Mouse (Mus musculus) CD4-positive helper T cell, adult 2 months (primary cell): ENCODE measurements around the gene Casd1.
"Not testable (repeated sequence)": the region's sequence is repeated elsewhere in the genome, so short reads cannot be mapped to it uniquely, and the experiment has no call there.

Source experiments
- DNase-seq: peaks from one replicate; pipeline ENCODE4 v3.0.0-alpha.2; 2012; ENCODE audit warnings: low read depth, missing footprints, low spot score

The Casd1 gene

DNA sequence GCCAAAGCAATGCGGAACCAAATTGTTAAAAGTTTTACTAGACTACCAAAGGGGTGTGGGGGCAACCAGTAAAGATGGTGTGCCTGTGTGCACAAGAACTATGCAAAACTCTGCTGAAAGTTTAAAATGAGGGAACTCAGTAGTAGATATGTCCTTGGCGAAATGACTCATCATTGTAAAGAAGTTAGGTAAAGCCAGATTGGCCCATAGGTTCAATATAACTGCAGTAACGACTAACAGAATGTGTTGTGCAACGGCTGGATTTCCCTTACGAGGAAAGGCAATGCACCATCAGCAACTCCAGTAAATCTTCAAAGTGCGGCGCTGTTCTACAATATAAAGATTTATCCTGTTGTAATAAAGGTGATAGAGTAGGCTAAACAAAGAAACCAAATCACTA lies 11.8 kb downstream of the Casd1 start:
- DNase-seq: no peak

DNA sequence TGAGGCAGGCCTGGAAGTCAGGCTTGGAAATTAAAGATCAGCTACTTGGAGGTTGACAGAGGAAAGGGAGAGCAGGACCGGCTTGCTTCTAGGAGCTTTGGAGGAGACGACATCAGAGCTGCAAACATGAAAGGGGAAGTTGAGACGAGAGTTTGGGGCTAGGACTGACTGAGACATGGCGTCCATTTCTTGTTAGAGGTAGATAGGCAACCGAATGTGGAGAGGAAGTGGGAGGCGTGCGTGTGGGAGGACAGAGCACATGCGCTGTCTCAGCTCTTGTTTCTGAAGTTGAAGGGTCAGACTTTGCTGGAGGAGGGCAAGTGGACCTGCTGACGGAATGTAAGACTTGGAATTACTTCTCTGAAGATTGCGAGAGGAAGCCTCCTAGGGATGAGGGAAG lies 17.3 kb downstream of the Casd1 start:
- no peak for DNase-seq

DNA sequence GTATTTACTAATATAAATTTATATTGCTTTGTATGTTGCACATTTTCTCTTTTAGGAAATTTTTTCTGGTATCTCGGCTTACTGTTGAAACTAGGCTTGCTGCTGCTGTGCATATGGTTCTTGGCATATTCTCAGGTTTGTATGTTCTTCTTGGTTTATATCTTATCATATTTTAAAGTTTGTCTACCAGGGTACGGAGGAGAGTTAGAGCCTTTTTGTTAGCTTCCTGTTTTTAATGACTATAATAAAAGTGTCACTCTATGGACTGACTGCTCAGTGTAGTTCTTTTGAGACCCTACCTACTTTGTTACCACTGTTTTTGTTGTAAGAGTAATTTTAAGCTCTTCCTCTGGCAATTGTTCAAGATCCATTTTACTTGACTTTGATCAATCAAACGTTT lies 30.8 kb downstream of the Casd1 start:
- DNase-seq: no peak

DNA sequence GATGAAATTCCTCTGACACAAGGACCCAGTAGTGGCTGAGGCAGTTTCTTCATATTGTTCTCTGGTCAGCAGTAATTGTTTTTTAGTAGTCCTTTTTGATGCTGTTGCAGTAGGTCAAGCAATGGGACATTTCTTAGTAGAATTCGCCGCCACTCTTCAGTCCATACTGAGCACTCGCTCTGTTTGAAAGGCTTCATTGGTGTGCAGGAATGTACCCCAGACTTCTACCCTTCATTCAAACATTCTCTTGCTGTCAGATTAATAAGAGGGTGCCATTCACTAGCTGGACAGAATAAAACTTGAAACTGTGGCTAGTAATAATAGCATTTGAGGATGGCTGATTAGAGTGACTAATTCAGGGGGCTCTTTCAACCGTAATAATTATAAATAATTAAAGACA lies 32.5 kb downstream of the Casd1 start:
- DNase-seq: no peak

DNA sequence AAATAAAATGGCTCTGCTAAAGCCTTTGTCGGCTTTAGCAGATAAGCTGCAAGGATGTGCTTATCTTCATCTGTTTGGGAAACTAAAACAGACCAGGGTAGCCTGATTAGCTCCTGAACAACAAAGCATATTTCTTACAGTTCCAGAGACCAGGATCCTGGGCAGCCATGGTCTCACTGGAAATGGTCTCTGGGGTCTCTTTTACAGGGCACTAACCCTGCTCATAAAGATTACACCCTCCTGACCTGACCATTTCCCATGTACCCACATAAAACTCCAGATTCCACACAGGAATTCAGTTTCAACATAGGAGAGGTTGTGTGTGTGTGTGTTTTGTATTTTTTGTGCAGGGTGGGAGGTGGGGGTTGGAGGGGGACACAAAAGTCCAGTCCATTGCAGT lies 34.2 kb downstream of the Casd1 start:
- no peak for DNase-seq

DNA sequence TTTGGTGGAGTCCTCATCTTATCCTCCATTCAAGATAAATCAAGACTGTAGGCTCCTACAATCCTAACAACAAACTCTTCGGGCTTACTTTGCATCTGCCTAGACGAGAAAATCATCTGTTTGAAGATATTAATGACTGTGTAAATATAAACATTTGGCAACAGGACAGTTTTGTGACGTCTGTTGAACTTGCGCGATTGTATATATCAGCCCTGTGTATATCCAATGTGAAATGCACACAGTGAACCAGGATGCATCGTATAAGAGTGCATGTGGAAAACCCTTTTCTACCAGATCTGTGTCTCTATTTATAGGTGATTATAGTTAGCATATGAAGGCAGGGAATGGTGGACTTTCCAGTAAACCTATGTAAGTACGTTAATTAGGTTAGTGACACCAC lies 41.4 kb downstream of the Casd1 start:
- no peak for DNase-seq

DNA sequence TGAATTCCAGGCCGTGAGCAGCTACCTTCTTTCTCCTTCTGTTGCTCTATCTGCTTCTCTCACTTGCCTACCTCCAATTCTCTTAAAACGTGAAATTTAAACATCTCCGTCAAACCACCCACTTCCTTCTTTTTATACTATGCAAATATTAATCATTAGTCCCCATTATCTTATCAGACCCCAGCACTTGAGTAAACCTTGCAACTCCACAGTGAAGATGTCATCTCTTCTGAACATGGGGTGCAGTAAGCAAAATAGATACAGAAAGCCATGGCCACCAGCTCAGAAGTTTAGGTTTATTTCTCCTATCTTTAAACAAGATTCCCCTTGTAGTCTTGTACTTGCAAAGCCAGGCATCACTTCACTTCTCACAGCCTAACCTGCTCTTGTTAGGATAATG lies 46.7 kb downstream of the Casd1 start:
- DNase-seq: no peak

DNA sequence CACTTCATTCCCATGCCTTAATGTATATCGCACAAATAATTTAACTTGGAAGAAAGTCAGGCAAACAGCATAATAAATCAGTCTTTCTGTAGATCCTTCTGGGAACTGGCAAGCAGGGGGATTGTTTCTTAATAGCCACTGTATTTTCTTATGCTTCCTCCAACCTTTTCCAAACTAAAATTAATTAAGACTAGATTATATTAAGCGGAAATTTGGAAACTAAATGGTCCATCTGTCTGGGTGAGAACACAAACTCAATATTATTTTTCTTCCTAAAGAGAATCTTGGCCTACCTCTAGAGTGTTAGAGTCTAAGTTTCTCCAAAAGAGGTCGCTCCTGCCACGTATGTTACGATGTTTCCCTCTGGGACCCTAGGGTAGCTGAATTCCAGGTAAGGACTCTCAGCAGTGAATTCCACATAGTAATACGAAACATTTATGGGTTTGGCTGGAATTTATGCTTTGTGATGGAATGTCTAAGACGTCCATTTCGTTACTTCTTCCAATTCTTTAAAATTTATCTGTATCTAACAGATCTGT lies 52.0 kb downstream of the Casd1 start:
- no peak for DNase-seq

DNA sequence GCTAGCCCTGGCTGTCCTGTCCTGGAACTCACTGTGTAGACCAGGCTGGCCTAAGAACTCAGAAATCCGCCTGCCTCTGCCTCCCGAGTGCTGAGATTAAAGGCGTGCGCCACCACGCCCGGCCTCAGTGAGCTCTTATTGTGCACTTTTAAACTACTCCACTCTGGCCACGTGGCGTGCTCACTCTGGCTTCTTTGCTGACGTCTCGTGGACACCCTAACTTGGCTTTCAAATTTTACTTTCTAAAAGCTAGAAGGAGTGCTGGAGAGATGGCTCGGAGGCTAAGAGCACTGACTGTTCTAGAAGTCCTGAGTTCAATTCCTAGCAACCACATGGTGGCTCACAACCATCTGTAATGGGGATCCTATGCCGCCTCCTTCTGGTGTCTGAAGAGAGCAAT lies 53.1 kb downstream of the Casd1 start:
- not testable (repeated sequence) for DNase-seq

DNA sequence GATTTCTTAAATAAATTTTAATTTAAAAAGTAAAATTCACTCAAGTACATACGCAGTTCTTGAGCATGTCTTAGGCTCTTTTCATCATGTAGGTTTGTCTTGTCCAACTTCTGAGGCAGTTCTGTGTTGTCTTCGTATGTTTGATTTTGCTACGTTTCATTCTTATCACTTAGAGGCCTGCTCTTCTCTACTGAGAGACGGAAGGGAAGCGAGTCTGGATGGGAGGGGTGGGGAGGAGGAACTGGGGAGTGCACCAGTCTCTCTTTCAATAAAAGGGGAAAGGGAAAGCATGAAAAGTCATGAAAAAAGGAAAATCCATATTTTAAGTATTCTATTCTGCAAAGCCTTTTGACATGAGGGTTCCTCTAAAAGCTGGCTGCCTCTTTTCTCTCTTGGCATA lies 54.8 kb downstream of the Casd1 start:
- no peak for DNase-seq

DNA sequence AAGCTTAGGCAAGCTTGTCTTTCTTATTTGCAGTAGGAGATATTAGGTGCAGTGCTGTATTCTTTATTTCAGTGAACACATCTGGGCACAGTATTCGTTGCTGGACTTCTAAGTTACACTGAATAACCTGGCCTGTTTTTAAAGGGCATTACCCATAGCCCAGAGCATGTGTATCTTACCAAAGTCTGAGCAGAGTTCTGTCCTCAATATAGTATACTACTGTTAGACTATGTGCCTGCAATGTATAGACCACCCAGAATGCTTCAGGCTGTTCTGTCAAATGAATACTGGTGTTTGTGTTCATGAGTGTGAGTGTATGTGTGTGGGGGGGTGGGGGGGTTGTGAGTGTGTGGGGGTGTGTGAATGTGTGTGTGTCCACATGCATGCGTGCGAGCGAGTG lies 55.3 kb downstream of the Casd1 start:
- DNase-seq: no peak

DNA sequence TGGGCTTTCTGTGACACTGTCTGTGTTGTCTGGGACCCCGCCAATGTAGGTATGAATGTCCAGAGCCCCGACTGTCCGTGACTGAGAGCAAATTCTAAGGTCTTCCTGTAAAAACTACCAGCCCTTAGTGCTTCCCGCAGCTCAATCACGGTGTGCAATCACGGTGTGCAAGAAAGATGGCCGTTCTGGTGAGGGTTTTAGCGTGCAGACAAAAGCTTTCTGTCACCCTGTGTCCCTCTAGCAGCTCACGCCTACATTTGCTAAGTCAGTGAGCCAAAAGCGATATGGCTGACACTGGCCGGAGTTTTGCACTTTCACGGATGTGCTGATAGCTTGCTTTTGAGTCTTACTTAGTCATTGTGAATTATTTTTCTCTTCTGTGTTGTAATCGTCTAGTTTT lies 58.2 kb downstream of the Casd1 start:
- no peak for DNase-seq

DNA sequence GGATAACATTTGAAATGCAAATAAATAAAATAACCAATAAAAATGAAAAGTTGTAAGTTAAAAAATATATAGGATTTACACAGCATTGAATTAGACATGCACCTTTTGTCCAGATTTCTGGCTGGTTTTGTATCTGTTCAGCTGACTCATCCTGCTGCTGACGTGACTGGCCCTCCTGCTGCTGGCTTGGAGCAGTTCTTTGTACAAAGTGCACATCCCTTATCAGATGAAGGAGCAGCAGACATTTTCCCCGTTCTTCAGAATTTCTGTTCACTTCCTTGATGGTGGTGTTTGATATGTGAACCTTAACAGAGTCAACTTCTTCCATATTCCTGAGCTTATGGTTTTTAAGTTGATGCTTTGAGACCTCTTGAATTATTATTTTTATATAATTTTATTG lies 62.9 kb downstream of the Casd1 start:
- peak; percentile 31 for DNase-seq

DNA sequence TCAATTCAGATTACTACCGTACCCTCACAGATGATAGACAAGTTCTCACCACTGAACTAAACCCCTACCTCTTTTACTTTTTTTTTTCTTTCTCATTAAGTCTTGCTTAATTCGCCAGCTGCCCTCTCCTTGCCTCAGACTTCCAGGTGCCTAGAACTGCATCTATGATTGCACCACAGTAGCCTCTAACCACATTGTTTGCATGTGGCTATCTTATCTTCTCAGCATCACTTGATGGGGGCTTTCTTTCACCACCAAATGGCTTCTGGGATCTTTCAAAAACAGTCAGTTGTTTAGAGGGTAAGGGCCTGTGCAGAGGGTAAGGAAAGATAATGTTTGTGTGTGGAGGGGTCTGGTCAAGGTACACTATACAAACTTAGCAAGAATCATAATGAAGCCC lies 63.7 kb downstream of the Casd1 start:
- peak; percentile 26 for DNase-seq

DNA sequence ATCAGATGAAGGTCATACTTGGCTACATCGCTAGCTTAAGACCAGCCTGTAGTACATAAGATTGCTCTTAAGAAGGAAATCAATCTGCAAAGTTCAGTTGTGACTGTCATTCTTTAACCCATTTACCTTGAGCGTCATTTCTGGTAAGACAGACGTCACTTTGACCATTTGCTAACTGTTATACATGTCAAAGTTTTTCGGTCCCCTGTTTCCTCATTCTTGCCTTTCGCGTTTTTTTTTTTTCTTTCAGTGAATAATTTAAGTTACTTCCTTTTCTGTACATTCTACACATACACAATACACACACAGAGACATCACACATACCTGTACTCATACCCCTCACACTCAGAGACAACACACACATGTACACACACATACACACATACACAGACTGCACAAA lies 64.5 kb downstream of the Casd1 start:
- no peak for DNase-seq

DNA sequence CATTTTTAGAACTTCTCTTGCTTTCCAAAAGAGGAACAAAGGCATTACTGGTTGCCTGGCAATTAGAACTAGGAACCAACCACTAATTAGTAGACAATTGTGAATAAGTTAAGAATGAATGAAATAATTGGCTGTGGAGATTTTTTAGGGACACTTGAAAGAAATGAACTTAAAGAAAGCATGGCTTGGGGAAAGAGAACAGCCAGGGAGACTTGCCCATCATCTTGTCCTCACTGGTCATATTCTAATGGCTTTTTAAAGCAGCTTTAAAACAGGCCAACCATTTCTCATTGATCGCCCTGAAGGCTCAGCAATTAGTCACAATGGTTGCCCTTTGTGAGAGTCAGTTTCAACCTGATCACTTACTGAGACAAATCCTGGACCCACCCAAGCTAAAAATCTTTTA lies 76.7 kb downstream of the Casd1 start:
- no peak for DNase-seq

DNA sequence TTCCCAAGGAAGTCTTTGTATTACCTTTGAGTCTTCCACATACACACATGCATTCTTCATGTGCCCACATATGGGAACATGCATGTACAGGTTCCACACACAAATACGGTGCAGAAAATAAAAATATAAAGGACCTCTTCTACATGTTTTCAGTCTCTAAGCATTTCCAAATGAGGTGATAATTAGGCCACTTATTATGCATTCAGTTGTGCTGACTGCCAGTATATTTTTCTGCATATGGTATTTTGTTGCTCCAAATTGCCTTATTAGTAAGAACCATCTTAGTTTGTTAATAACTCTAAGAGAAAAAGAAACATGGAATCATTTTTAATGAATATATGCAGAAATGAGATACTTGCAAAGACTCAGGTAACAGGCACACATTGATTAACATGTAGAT lies 79.3 kb downstream of the Casd1 start:
- no peak for DNase-seq

DNA sequence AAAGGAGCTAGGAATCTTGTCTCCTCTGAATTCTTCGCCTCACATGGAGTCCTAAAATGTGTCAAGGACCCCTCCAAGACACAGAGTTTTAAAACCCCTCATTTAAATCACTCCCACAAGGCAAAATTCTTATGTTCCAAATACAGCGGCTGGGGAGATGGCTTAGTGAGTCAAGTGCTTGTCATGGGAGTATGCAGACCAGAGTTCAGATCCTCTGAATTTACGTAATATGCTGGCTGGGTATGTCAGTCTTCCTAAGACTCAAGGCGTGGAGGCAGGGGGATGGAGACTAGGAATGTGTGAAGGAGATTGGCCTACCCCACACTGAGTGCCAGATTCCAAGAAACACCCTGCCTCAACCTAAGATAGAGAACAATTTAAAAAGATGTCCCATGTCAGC lies 79.9 kb downstream of the Casd1 start:
- DNase-seq: no peak

DNA sequence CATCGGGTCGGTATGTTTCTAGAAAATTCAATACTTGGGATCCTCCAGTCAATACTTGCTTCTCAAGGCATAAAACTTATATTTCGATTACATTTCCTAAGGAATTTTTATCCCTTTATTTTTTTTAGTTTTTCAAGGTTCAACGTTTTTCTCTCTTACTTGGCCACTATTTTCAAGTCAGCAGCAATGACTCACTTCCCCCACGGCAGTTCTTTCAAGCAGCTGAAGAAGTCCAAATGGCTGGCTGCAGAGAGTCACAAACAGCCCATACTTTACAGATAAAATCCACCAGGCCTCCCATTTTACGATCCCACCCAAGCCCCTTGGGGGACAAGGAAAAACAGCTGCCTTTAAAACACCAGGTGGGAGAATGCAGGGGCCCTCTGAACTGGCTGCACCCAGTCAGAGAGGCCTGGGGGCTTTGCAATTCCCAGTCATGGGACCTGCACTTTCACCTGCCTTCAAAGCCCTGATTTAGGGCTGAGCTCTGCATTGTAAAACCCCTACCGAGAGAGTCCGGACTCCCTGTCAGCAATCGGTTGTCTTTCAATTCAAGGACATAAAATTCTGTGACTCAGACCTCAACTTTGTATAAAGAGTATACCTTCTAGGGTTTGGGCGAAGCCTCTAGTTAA lies 84.2 kb downstream of the Casd1 start:
- DNase-seq: no peak

DNA sequence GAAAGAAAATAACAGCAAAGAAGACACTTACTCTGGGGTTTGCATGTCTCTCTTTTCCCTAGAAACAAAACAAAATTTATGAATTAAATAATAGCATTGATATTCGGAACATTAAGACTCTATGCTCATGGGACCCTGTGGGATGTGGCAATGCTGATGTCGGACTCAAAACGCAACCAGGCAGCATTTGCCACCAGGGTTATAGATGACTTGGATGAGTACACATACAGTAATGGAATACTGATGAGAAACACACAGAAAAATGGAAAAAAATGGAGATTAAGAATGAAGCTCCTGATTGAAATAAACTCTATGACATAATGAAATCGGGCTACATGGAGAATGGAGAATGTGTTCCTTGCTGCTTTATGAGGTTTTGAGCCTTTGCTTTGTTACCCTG lies 89.8 kb downstream of the Casd1 start:
- no peak for DNase-seq
